Mouse (Mus musculus): ENCODE measurements around the gene Ccdc188.
A peak's percentile ranks its signal among the peaks of the same experiment; 100 is the strongest.

- no peak for TF ChIP-seq CTCF (IDR thresholded peaks at IDR 0.05; ENCODE audit: low read depth, low read length)
- peak; percentile 92 for TF ChIP-seq POLR2A (IDR thresholded peaks at IDR 0.05; ENCODE audit: insufficient read depth, low read length)
Measured at GRCm38 (mm10) chr16:18248433-18249363, 31.0 kb downstream of the Ccdc188 start, which contains the start of the genes Trmt2a and Ranbp1.

Data from ES-Bruce4 (cell line).